Mouse (Mus musculus): ENCODE data around the gene Hyls1. TPM values are rescaled to one million over a fixed set of nuclear protein-coding genes. Genes with fewer than 3 reads are reported as not detected.

The Hyls1 gene
- total RNA-seq, 1 experiment = 17.6 TPM

DNA sequence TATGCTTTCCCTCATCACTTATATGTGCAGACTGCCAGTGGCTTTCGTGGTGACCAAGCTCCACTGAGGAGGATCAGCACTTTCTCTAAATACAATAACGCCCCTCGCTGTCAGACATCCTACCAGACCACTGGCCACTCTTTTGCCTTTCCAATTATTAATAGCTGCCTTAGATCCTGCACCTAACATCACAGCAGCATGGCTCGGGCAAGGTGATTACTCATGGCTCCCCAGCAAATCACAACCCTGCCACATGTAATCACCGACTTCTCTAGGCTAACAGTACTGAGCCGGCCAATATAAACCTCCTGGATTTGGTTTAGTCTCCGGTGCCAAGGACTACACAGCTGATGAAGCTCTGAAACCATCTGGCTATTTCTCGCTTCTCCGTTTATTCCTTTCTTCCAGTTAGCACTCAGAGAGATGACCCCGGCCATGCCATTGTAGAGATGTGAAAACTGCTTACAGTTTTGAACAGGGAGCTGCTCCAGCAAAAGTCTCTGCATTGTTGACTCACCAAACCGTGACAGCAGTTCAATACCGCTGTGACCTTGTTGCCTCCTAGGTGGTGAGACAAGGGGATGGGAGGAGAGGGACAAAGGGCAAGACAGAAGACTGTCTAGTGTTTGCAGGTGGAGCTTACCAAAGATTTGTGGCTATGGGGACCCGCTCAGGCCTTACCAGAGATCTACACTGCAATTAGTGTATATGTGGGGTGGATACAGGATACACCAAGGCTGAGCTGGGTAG is 31.0 kb downstream of the Hyls1 start:
- no peak overlapping the region for H3K4me3 ChIP-seq (ENCODE audit: insufficient read depth in 1 of 2, low read depth in 1 of 2, low read length in 2 of 2, poor library complexity in 1 of 2, severe bottlenecking in 1 of 2)
- H3K4me1 ChIP-seq (ENCODE audit: control insufficient read depth in 2 of 2, insufficient read depth in 2 of 2, low read length in 2 of 2, poor library complexity in 1 of 2) = no peaks in the 10 kb centered on the region
- in situ Hi-C loops (cut with MboI; ENCODE audit: low sequenced_read_pairs in 2 of 2, unreplicated experiment in 2 of 2) = loop anchor here (5.0 to 10.0 kb wide), 2 partner anchors 254 to 257 kb away; no protein-coding TSS in a partner anchor
- DNase-seq (ENCODE audit: low read depth, low spot score) = no peak
- no peak overlapping the region for H3K9ac ChIP-seq (ENCODE audit: insufficient read depth, low read depth, low read length, poor library complexity, severe bottlenecking)
- TF ChIP-seq ZNF384 (IDR thresholded peaks at IDR 0.05; ENCODE audit: low read depth, low read length) (no peak), CHD2 (IDR thresholded peaks at IDR 0.05; ENCODE audit: low read depth, low read length) (no peak), HCFC1 (IDR thresholded peaks at IDR 0.05; ENCODE audit: borderline replicate concordance, insufficient read depth, low read length) (no peak), MAFK (IDR thresholded peaks at IDR 0.05; ENCODE audit: insufficient read depth, low read depth, low read length) (no peak), ZC3H11A (IDR thresholded peaks at IDR 0.05; ENCODE audit: borderline replicate concordance, low read depth, low read length) (no peak)
- no peaks in the 10 kb centered on the region for H3K9me3 ChIP-seq (ENCODE audit: control insufficient read depth, insufficient read depth, low read depth, low read length)
- H3K27ac ChIP-seq (ENCODE audit: insufficient read depth, low read depth, low read length, poor library complexity, severe bottlenecking) = no peak overlapping the region
- no peaks in the 10 kb centered on the region for H3K36me3 ChIP-seq (ENCODE audit: control insufficient read depth, insufficient read depth, low read length, poor library complexity, severe bottlenecking)

DNA sequence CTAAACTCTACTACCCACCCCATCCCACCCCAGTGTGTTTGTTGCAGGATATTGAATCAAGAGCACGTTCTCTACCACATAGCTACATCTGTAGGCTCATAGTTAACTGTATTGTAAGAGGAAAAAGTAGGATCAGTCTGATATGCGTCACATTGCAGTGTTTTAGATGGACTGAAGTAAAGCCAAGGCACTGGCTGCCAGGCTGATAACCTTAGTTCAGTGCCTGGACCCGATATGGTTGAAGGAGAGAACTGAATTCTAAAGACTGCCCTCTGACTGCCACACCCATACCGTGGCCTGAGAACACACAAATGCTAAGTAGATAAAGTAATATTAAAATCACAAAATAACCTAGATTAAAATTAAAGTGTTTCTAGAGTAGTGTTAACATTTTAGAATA is 34.3 kb downstream of the Hyls1 start:
- Histone ChIP-seq H3K27ac (ENCODE audit: insufficient read depth, low read depth, low read length, poor library complexity, severe bottlenecking) (no peak overlapping the region), H3K36me3 (ENCODE audit: control insufficient read depth, insufficient read depth, low read length, poor library complexity, severe bottlenecking) (no peaks in the 10 kb centered on the region), H3K9me3 (ENCODE audit: control insufficient read depth, insufficient read depth, low read depth, low read length) (no peaks in the 10 kb centered on the region), H3K4me1 (ENCODE audit: control insufficient read depth in 2 of 2, insufficient read depth in 2 of 2, low read length in 2 of 2, poor library complexity in 1 of 2) (no peaks in the 10 kb centered on the region), H3K4me3 (ENCODE audit: insufficient read depth in 1 of 2, low read depth in 1 of 2, low read length in 2 of 2, poor library complexity in 1 of 2, severe bottlenecking in 1 of 2) (no peak overlapping the region), H3K9ac (ENCODE audit: insufficient read depth, low read depth, low read length, poor library complexity, severe bottlenecking) (no peak overlapping the region)
- no peak for DNase-seq (ENCODE audit: low read depth, low spot score)
- in situ Hi-C loops (cut with MboI; ENCODE audit: low sequenced_read_pairs in 2 of 2, unreplicated experiment in 2 of 2) = loop anchor here (5.0 to 10.0 kb wide), 2 partner anchors 251 to 254 kb away; no protein-coding TSS in a partner anchor
- TF ChIP-seq MAFK (IDR thresholded peaks at IDR 0.05; ENCODE audit: insufficient read depth, low read depth, low read length) (no peak), CHD2 (IDR thresholded peaks at IDR 0.05; ENCODE audit: low read depth, low read length) (no peak), ZC3H11A (IDR thresholded peaks at IDR 0.05; ENCODE audit: borderline replicate concordance, low read depth, low read length) (no peak), ZNF384 (IDR thresholded peaks at IDR 0.05; ENCODE audit: low read depth, low read length) (no peak), HCFC1 (IDR thresholded peaks at IDR 0.05; ENCODE audit: borderline replicate concordance, insufficient read depth, low read length) (no peak)

DNA sequence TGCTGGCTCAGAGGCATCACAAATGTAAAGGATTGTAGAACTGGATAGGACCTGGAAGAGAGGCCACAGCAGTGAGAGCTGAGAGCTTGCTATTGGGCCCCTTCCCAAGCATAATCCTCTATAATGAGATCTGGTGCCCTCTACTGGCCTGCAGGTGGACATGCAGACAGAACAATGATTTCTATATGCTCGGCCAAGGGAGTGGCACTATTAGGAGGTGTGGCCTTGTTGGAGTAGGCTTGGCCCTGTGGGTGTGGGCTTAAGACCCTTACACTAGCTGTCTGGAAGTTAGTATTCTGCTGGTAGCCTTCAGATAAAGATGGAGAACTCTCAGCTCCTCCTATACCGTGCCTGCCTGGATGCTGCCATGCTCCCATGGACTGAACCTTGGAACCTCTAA is 35.1 kb downstream of the Hyls1 start:
- H3K4me1 ChIP-seq (ENCODE audit: control insufficient read depth in 2 of 2, insufficient read depth in 2 of 2, low read length in 2 of 2, poor library complexity in 1 of 2) = no peaks in the 10 kb centered on the region
- no peaks in the 10 kb centered on the region for H3K9me3 ChIP-seq (ENCODE audit: control insufficient read depth, insufficient read depth, low read depth, low read length)
- peak; percentile 60 for DNase-seq (ENCODE audit: low read depth, low spot score)
- H3K9ac ChIP-seq (ENCODE audit: insufficient read depth, low read depth, low read length, poor library complexity, severe bottlenecking) = no peak overlapping the region
- in situ Hi-C loops (cut with MboI; ENCODE audit: low sequenced_read_pairs in 2 of 2, unreplicated experiment in 2 of 2) = loop anchor here (5.0 to 10.0 kb wide), 2 partner anchors 250 to 253 kb away; no protein-coding TSS in a partner anchor
- H3K4me3 ChIP-seq (ENCODE audit: insufficient read depth in 1 of 2, low read depth in 1 of 2, low read length in 2 of 2, poor library complexity in 1 of 2, severe bottlenecking in 1 of 2) = no peak overlapping the region
- no peak overlapping the region for H3K27ac ChIP-seq (ENCODE audit: insufficient read depth, low read depth, low read length, poor library complexity, severe bottlenecking)
- no peaks in the 10 kb centered on the region for H3K36me3 ChIP-seq (ENCODE audit: control insufficient read depth, insufficient read depth, low read length, poor library complexity, severe bottlenecking)
- TF ChIP-seq MAFK (IDR thresholded peaks at IDR 0.05; ENCODE audit: insufficient read depth, low read depth, low read length) = no peak
- TF ChIP-seq HCFC1 (IDR thresholded peaks at IDR 0.05; ENCODE audit: borderline replicate concordance, insufficient read depth, low read length) = no peak
- no peak for TF ChIP-seq ZNF384 (IDR thresholded peaks at IDR 0.05; ENCODE audit: low read depth, low read length)
- TF ChIP-seq ZC3H11A (IDR thresholded peaks at IDR 0.05; ENCODE audit: borderline replicate concordance, low read depth, low read length) = peak; percentile 75; the same call in 1 of the 2 replicates
- TF ChIP-seq CHD2 (IDR thresholded peaks at IDR 0.05; ENCODE audit: low read depth, low read length) = no peak

DNA sequence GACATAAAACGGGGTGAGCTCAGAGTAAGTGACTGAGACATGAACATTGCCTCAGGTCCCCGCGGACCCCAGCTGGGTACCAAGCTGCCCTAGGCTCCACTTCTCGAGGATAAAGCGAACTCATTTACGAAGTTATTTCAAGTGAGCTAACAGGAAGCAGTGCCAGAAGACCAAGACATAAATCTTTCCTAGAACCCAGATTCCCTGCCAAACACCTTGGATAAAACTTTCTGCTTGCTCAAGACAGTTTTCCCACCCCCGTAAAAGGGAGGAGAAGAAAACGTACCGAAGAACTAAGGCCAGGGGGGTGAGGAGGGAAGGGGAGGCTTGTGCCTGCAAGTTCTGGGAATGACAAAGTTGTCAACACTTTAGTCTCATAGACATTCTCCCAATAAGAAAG is 36.9 kb downstream of the Hyls1 start:
- Histone ChIP-seq H3K4me3 (ENCODE audit: insufficient read depth in 1 of 2, low read depth in 1 of 2, low read length in 2 of 2, poor library complexity in 1 of 2, severe bottlenecking in 1 of 2) (no peak overlapping the region), H3K9me3 (ENCODE audit: control insufficient read depth, insufficient read depth, low read depth, low read length) (no peaks in the 10 kb centered on the region), H3K36me3 (ENCODE audit: control insufficient read depth, insufficient read depth, low read length, poor library complexity, severe bottlenecking) (no peaks in the 10 kb centered on the region), H3K9ac (ENCODE audit: insufficient read depth, low read depth, low read length, poor library complexity, severe bottlenecking) (no peak overlapping the region), H3K4me1 (ENCODE audit: control insufficient read depth in 2 of 2, insufficient read depth in 2 of 2, low read length in 2 of 2, poor library complexity in 1 of 2) (no peaks in the 10 kb centered on the region), H3K27ac (ENCODE audit: insufficient read depth, low read depth, low read length, poor library complexity, severe bottlenecking) (no peak overlapping the region)
- in situ Hi-C loops (cut with MboI; ENCODE audit: low sequenced_read_pairs in 2 of 2, unreplicated experiment in 2 of 2) = loop anchor here in 1 of 2 experiments (10.0 kb wide), 1 partner anchor 248 kb away; no protein-coding TSS in a partner anchor
- TF ChIP-seq HCFC1 (IDR thresholded peaks at IDR 0.05; ENCODE audit: borderline replicate concordance, insufficient read depth, low read length) = no peak
- no peak for TF ChIP-seq CHD2 (IDR thresholded peaks at IDR 0.05; ENCODE audit: low read depth, low read length)
- TF ChIP-seq ZNF384 (IDR thresholded peaks at IDR 0.05; ENCODE audit: low read depth, low read length) = no peak
- TF ChIP-seq ZC3H11A (IDR thresholded peaks at IDR 0.05; ENCODE audit: borderline replicate concordance, low read depth, low read length) = no peak
- TF ChIP-seq MAFK (IDR thresholded peaks at IDR 0.05; ENCODE audit: insufficient read depth, low read depth, low read length) = no peak
- no peak for DNase-seq (ENCODE audit: low read depth, low spot score)
